Mouse (Mus musculus): ENCODE measurements at regions not wholly inside any gene's neighbourhood (a gene's known extent, or its start where the extent isn't known, plus 50 kb on each side); places are given as distances from the start of the nearest gene placed in this dataset.

GRCm38 (mm10) chr17:83964454-83965211, 116.9 kb upstream of the Haao start:
- in situ Hi-C loops (cut with MboI), result no loop called here

GRCm38 (mm10) chr17:83963561-83963960, 115.8 kb upstream of the Haao start:
- in situ Hi-C loops (cut with MboI), result no loop called here

DNA sequence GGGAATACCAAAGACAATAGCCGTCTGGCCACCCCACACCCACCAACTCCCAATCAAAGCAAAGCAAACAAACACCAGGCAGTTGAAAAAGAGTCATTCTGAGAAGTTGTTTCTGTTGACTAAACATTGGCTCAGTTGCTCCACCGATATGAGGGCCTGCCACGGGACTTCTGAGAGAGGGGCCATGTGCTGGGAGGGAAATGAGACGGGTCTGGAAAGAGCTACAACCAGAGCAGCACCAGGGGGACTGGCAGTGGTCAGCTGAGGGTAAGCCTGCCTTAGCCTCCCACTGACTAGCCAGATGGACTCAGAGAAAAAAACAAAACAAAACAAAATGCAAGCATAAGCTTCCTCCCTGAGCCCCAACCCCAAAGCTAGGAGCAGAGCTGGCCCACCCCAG, 115.1 kb upstream of the Haao start:
- in situ Hi-C loops (cut with MboI), result no loop called here

DNA sequence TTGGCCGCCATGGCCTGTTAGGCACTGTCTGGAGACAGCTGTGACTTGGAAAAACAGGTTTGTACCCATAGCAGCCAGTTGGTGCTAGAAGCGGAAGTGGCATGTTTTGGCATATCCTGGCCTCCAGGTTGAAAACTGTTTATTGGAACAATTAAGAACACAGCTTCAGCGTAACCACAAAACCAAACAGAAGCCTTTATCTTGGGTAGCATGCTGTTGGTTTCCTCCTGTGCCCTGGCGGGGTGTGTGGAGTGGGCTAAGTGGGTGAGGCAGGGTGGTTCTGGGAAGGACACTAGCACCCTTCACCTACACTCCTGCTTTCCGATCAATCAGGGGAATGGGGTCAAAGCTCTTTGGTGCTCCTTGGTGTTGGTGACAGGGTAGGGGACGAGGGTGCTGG, 114.4 kb upstream of the Haao start:
- in situ Hi-C loops (cut with MboI), result no loop called here

- in situ Hi-C loops (cut with MboI), result no loop called here
Observed at GRCm38 (mm10) chr17:83960821-83961220, 113.1 kb upstream of the Haao start.

- in situ Hi-C loops (cut with MboI), result no loop called here
Observed at GRCm38 (mm10) chr17:83960158-83960557, 112.4 kb upstream of the Haao start.

DNA sequence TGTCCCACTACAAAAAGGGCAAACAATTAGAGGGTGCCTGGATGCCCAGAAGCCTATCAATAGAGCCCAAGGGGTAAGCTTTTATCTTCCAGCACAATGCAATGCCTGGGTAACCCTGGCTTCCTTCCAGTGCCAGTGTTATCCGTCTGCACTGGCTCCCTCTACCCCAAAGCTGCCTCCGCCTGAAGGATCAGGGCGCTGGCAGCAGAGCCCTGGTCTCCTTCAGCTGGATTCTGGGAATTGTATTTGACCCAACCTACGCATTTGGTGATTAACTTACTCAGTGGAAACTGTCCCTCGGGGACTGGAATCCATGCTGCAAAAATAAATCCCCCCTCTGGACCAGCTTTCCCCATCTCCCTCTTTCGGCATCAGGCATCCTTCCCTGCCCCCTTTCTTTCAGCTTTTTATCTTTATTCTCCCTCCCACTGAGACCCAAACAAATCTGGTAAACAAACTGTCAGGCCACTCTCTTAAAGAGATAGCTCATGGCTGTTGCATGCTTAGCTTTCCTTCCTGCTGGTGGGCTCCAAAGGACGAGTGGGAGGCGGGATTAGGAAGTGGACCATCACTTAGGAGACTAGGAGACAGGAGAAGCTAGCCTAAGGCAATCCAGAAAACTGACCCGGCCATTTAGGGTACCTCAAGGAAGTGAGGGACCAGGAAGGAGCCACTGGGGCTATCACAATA, 111.5 kb upstream of the Haao start:
- in situ Hi-C loops (cut with MboI), result no loop called here

GRCm38 (mm10) chr17:83958706-83959105, 110.9 kb upstream of the Haao start:
- in situ Hi-C loops (cut with MboI), result no loop called here

DNA sequence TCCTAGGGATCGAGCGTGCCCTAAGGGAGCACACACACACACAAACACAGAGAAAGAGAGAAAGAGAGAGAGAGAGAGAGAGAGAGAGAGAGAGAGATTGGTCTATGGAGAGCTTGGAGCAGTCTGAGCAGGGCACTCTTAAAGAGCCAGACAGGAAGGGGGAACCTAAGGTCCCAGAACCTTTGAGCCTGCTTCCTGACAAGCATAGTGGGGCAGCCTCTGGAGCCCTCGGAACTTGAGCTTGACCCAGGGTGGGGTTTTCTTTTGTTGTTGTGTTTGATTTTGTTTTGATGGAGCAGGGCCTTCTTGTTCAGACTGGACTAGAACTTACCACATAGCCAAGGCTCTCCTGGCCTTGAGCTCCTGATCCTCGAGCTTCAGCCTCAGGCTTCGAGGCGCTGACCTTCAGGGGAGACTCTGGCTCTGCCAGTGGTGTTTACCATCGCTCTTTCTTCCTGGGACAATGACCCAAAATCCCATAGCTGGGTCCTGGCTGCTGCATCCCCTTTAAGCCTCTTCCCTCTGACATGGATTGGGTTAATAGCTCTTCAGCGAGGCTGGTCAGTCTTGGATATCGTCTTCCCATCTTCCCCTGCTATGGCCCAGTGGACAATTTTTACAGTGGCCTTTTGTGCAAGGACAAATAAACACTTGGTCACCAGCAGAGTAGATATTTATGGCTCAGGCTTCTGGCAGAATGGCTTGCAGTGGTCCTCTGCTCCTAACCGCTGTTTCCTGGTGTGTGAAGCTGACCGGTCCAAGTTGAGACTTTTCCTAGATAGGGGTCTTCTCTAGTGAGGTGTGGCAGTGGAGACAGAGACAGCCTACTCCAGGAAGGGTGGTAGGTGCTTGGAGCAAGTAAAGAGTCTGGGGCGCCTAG, 110.1 kb upstream of the Haao start:
- in situ Hi-C loops (cut with MboI), result no loop called here

DNA sequence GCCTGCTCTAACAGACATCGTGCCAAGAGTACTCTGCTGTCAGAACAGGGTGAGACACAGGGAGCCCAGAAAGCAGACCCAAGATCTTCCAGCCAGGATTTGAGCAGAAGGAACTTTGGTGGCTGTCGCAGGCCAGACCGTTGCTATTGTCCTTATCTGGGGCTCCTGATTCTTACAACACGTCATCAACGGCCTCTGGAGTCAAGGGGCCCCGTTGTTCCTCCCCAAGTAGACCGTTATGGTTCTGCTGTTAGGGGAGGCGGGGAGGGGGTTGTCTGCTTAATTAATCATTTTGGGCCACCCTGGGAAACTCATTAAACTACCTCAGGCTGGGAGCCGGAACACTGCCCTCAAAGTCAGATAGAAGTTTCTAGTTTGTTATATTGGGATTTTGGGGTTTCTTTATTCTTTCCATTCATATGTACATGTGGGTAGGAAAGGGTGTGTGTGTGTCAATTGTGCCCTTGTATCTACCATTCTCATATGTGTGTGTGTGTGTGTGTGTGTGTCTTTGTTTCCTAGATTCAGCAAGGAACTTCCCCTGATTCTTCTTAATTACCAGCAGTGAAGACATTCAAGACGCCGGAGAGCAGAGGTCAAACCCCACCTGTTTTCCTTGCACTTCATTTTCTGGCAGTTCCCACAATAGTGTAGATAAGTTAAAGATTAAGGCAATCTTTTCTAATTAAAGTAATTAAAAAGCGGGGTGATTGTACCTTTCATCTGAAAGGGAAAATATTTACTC, 109.2 kb upstream of the Haao start:
- in situ Hi-C loops (cut with MboI), result no loop called here

- in situ Hi-C loops (cut with MboI), result no loop called here
Observed at GRCm38 (mm10) chr17:83955978-83956377, 108.2 kb upstream of the Haao start.

DNA sequence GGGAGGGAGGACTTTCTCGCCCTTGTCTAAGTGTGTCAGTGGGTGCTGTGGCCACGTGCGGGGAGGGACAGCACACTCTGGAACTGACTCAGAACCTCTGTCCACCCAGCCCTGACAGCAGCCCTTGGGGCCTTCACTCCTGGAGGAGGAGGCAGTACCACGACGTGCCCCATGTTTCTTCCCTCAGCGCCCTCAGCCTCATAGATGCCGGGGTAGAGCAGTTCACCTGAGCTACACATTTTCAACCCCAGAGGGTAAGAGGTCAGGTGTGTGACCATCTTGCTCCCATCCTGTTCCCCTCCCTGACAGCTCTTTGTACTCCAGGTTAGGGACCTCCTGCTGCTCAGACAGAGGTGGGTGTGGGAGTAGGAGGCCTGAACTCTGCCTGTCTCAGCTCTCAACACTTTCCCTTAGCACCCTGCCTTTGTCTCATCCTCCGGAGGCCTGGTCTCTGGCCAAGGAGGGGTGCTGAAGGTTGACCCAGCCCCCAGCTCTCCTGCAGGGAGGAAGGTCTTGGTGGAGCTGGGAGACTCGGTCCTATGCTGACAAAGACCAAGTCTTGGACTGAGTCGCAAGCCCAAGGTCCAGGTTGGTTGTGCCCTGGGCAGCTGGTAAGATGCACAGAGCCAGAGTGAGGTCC, 107.4 kb upstream of the Haao start:
- in situ Hi-C loops (cut with MboI), result no loop called here

DNA sequence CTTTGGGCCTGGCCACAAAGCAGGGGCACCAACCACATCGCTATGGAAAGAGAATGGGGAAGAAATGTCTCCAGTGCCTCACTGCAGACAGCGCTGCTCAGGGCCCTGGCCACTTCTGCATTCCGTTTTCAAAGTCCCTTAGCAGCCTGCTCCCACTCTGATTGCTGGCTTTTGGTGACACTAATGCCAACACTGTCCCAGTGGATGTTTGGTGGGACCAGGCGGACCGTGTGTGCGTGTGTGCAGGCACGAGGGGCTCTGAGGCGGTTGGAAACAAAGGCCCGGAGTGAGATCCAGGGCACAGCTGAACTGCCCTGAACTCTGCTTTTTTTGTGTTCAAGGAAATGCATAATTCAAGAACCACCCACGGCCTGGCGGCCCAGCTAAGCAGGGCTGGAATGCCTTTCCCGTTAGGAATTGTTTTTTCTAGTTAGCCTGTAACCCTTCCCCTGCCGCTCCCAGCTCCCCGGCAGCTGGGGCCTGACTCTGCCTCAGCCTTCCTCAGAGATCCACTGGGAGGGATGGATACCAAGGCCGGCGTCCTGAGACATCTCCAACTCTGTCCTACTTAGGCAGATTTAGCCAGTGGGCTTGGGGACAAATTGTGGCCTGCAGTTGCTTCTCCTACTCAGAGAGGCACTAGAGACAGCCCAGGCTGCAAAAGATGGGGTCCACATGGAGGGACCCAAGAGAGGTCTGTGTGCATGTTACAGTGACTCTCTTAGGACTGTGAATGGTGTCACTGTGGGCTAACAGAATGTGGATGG, 106.7 kb upstream of the Haao start:
- in situ Hi-C loops (cut with MboI), result no loop called here

GRCm38 (mm10) chr17:83953656-83954055, 105.9 kb upstream of the Haao start:
- in situ Hi-C loops (cut with MboI), result no loop called here

DNA sequence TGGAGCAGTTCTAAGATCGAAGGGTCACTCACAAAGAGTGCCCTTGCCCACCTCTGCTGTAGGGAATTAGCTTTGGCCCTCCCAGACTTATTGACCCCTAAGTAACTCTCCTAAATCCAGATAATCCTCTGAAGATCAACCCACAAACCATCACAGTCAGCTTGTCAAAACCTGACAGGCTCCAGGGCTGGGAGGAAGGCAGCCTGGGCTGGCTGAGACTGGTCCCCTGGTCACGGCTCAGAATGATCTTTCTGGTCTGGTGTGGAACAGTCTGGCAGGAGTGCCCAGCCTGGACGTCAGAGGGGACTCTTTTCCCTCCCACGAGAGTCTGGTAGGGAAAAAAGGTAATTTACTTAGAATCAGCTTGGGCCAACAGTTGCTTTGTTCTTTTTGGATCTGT, 99.0 kb upstream of the Haao start:
- in situ Hi-C loops (cut with MboI), result no loop called here

- in situ Hi-C loops (cut with MboI), result no loop called here
Observed at GRCm38 (mm10) chr17:83939344-83939743, 91.6 kb upstream of the Haao start.

GRCm38 (mm10) chr17:83938671-83939244, 91.0 kb upstream of the Haao start:
- in situ Hi-C loops (cut with MboI), result no loop called here

- in situ Hi-C loops (cut with MboI), result no loop called here
Observed at GRCm38 (mm10) chr17:83937576-83937975, 89.8 kb upstream of the Haao start.

DNA sequence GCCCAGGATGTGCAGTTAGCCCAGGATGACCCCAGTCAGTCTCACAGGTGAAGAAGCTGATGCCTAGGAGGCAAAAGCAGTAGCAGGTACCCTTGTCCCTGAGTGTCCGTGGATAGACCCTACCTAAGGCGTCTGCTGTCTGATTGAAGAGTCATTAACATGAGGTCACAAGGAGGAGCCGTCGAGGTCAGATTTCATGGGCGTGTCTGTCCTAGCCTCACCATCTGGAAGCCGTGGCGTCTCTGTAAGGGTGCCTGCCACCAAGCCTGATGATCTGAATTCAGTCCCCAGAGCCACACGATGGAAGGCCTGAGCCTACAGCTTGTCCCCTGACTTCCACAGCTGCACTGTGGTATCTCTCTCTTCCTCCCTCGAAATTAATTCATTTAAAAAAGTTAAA, 88.9 kb upstream of the Haao start:
- in situ Hi-C loops (cut with MboI), result no loop called here

DNA sequence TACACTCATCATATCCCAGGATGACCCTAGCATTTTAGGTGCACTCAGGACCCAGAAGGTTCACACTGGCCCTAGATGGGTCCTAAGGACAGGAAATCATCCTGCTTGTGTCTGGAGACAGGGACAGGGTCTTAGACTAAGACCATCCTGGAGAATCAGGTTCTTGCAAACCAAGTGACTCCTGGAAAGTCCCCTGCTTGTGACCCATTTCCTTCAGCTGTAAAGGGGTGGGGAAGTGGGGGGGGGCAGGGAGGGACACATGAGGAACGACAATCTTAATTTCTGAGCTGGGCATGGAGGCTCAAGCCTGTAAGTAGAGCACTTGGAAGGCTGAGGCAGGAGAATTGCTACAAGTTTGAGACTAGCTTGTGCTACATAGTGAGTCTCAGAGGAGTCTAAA, 88.2 kb upstream of the Haao start:
- in situ Hi-C loops (cut with MboI), result no loop called here
